Mouse (Mus musculus) testis, postnatal 10 days (tissue): Measurements from ENCODE around the gene Prkaa2.
A peak's percentile ranks its signal among the peaks of the same experiment; 100 is the strongest.

Experiments
- DNase-seq: peaks from one replicate; pipeline ENCODE4 v3.0.0; 2021; ENCODE audit warnings: low spot score

Gene Prkaa2

DNA sequence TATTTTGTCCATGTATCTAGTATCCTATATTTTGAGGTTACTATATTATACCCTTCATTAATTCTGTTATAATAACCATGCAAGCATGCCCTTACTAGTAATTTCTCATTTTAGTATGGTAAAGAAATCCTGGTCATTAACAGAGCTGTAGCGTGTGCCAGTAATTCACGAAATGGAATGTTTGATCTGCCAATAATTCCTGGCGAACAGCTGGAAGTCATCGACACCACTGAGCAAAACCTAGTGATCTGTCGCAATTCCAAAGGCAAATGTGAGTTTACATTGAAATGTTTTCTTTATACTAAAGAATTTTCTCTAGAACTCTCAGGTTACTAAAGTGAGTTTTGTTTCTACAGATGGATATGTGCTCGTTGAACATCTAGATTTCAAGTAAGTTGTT is 94.2 kb downstream of the Prkaa2 start:
- no peak for DNase-seq

GRCm38 (mm10) chr4:105013718-105014117 is 96.0 kb downstream of the Prkaa2 start:
- DNase-seq = no peak

DNA sequence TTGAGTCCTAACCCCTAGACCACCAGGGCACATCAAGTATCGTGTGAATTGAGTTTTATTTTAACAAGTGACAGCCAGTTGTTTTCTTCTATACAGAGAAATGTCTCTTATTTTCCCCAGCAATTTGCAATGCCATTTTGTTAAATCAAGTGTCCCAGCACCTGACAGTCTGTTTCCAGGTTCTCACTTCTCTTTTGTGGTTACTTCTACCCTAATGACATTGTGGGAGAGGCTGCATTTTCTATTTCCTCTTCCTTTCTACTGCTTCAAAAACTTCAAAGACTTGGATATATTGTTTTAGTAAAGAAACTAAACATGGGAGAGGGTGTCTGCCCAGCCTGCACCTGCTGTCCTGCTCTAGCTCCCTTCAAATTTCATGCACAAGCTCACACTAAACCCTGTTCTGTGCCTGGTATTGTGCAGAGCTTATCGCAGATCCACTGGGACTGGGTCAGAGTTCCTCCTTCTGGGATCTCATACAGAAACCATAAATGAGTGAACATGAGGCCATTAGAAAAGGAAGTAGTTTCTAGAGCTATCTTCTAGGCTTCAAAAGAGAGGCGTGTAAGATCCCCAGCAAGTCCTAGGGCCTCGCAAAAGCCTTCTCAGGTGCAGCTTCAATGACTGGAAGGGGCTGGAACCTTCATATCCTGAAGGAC is 102.2 kb downstream of the Prkaa2 start:
- DNase-seq = no peak

GRCm38 (mm10) chr4:105004649-105005048 is 105.0 kb downstream of the Prkaa2 start:
- peak; percentile 53 for DNase-seq

DNA sequence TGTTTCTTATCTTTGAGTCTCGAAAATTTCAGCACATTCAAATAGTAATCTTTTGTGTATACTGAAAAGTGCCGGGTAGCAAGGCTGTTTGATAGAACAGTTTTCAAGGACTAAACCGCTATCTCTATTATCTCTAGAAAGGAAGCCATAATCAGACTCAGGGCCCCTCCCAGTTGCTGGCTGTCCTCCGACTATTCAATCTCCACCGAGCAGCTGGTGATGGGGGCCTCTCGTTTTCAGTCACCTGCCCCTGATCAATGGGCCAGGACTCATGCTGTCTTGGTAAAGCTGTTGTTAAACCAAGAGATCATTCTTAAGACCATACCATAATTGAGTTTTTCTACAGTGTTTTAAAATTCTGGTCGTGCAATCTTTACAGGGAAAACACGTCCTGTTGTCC is 105.6 kb downstream of the Prkaa2 start:
- DNase-seq = peak; percentile 38

DNA sequence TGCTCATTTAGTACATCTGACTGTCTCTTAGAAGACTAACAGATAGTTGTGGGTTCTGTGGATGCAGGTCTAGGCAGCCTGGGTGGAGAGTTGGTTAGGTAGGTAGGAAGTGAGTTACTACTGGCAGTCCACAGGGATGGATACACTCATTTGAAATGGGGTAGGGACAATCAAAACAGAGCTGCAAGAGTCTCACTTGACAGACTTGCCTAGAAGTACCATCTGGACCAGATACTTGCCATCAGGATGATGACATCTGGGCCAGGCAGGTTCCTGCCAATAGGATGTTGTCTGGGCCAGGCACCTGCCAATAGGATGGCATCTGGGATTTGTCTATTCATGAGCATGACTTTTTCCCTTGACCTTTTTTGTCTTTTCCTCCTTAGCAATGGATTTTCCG is 108.0 kb downstream of the Prkaa2 start:
- no peak for DNase-seq

- no peak for DNase-seq
Observed at GRCm38 (mm10) chr4:104999702-105000101, 110.0 kb downstream of the Prkaa2 start.

DNA sequence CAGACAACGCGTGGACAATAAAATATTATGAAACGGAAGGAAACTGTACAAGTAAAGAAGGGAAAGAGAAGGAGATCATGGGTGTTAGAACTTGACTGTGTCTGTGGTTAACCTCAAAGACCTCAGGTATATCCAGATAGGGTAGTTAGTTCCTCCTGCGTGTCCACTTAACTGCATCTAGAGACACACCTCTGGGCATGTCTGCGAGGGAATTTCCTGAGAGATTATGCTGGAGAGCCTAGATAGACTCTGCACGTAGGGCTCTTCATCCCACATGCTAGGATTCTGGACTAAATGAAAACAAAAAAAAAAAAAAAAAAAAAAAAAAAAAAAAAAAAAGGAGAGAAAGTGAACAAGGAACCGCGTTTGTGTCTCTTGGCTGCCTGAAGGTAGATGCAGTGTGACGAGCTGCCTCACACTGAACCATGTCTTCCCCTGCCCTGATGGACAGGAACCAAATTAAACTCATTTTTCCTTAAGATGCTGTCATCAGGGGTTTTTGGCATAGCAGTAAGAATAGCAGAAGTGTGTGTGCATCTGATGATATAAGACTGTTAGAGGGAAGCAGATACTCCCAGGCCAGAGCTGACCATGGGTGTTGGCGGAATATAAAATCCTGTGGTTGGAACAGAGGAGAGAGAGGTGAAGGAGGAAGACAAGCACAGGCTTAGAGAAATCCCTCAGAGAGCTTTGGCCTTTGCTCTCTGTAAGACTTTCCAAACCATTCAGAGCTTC is 116.4 kb downstream of the Prkaa2 start:
- no peak for DNase-seq

- no peak for DNase-seq
Observed at GRCm38 (mm10) chr4:104992271-104992670, 117.4 kb downstream of the Prkaa2 start.

DNA sequence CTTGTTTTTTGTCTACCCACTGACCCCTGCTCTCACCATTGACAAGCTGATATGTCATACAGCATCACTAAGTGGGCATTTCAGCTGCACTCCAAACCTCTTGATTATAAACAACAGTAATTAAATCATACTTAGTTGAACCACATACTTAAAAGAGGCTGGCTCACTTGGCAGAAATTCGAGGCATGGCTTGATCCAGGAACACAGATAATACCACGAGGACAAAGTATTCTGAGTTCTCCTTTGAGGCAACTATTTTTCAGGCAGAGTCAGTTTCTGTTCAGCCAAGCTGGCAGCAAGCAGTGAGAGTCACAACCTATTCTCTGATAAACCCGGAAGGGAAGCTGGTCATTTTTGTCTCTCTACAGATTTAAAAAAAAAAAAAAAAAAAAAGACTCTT is 119.0 kb downstream of the Prkaa2 start:
- no peak for DNase-seq

- DNase-seq = no peak
Observed at GRCm38 (mm10) chr4:104990016-104990415, 119.7 kb downstream of the Prkaa2 start.

DNA sequence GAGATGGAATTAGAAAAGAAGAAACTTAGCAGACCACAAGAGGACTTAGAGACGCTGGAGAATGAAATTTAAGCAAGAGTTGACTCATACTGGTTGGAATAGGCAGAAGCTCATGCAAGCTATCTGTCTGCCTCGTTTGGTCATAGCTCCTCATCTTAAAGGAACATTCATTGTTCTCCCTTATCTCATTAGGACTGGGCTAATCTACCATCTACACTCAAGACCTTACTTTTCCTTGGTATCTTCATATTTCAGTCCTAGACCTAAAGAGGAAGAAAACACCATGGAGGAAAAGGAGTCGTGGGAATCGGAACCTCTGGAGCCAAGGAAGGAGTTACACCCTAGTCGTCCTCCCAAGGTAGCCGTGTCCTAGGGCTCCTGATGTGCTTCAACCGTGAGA is 121.0 kb downstream of the Prkaa2 start:
- no peak for DNase-seq

DNA sequence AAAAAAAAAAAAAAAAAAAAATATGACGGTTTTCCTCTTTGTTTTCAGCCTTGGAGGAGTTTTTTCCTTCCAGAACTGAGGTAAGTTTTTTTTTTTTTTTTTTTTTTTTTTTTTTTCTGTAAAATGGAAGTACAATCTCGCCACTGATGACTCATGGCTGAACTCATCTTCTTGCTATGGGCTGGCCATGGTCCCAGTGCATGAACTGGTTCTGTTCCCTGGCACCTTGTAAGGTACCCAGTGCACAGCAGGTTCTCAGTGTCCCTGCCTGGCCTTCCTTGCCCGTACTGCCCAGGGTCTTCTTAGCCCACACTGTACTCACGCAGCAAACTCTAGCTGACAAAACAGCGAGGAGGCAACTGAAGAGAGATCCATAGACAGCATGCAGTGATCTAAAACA is 121.6 kb downstream of the Prkaa2 start:
- peak; percentile 44 for DNase-seq

DNA sequence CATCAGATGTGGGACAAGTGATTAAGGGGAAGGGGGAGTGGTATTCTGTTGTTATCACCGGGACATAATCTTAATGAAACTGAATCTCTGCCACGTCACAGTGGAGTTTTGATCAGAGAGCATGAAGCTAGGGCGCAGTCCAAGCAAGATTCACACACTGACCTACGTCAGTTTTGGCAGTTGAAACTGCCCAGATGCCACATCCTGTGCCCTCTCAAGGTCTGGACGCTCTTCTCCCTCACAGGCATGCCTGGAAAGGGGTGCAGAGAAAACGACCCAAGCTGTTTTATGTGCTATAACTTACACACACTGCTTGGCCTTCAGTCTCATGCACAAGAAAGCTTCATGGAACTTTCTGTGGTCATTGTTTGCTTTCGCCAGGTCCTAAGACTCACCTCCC is 122.1 kb downstream of the Prkaa2 start:
- no peak for DNase-seq

GRCm38 (mm10) chr4:104985960-104986632 is 123.6 kb downstream of the Prkaa2 start:
- DNase-seq = no peak
